Mouse (Mus musculus) hindbrain, embryonic 12.5 days (tissue): ENCODE results near the gene Bst2. TPM values are rescaled to one million over a fixed set of nuclear protein-coding genes. Genes with fewer than 3 reads are reported as not detected.
A peak's percentile ranks its signal among the peaks of the same experiment; 100 is the strongest.
"Not testable (repeated sequence)": the region's sequence is repeated elsewhere in the genome, so short reads cannot be mapped to it uniquely, and the experiment has no call there.

ENCODE experiments used
- ATAC-seq: fragments of 200-750 bp; cut with Nextera tagmentation; 2 replicates; pipeline ENCODE4 v1.8.0; 2017; ENCODE audit warnings: moderate TSS enrichment; ENCODE audit not compliant: low FRiP score
- H3K27ac ChIP-seq: fragments of 300-500 bp; sonication (generic); 2 replicates; pipeline ENCODE4 v1.5.1; 2016; ENCODE audit warnings: mild to moderate bottlenecking
- H3K27me3 ChIP-seq: fragments of 300-500 bp; sonication (generic); 2 replicates; pipeline ENCODE4 v1.6.1; 2016; ENCODE audit warnings: mild to moderate bottlenecking
- H3K36me3 ChIP-seq: fragments of 300-500 bp; sonication (generic); 2 replicates; pipeline ENCODE4 v1.6.1; 2016; ENCODE audit warnings: mild to moderate bottlenecking
- H3K4me1 ChIP-seq: fragments of 300-500 bp; sonication (generic); 2 replicates; pipeline ENCODE4 v1.6.1; 2016
- H3K4me2 ChIP-seq: fragments of 300-500 bp; sonication (generic); replicated peaks from 2 replicates; pipeline ENCODE4 v1.6.1; 2016; ENCODE audit warnings: mild to moderate bottlenecking
- H3K4me3 ChIP-seq: fragments of 300-500 bp; sonication (generic); 2 replicates; pipeline ENCODE4 v1.5.1; 2016; ENCODE audit warnings: mild to moderate bottlenecking
- H3K9ac ChIP-seq: fragments of 300-500 bp; sonication (generic); 2 replicates; pipeline ENCODE4 v1.6.1; 2016; ENCODE audit warnings: mild to moderate bottlenecking, moderate library complexity
- H3K9me3 ChIP-seq: fragments of 300-500 bp; sonication (generic); replicated peaks from 2 replicates; pipeline ENCODE4 v1.6.1; 2016; ENCODE audit warnings: mild to moderate bottlenecking
- WGBS: fragments of 180-500 bp; shearing (Covaris S2); methylation state at CpG from one replicate; pipeline ENCODE4 v1.1.7; 2016; 5-methylcytosine and 5-hydroxymethylcytosine counted together
- polyA plus RNA-seq: library from polyadenylated mRNA; unstranded; fragments of >200 nt; fragmentation: Nextera tagmentation; extraction: Ambion mirVana; gene quantifications from 2 replicates; pipeline ENCODE4 v1.2.1, GENCODE M21; 2016

Gene Bst2
- polyA plus RNA-seq, 1 experiment from 2014 or later: 12.9 TPM

DNA sequence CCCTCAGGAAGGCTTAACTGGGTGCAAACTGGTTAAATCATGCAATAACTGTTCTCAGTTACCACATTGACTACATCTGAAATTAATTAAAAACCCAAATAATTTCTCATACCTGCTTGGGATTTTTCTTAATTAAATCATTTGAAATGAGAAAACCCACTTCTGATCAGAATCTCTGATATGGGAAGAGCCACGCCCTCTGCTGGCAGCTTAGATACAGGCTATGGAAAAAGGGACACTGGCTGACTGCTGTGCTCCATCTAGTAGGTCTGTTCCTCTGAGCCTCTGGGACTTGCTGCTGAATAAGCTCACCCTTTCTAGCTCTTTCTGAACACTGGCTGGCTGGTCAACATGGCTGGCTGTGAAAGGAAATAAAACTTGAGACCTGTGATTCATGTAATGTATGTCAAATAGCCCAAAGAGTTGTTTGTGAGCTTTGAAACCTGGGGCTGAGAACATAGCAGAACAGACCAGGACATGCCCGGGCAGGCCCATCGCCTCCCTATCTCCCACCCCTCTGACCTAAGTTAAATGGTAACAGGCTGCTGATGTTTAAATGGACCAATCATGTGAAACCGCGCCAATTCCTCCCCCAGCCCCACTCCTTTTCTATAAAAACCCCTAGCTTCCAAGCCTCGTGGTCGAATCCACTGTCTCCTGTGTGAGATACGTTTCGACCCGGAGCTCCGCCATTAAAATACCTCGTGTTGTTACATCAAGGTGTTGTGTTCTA is 6.4 kb downstream of the Bst2 start:
- not testable (repeated sequence) for ATAC-seq, H3K4me2 ChIP-seq, H3K9ac ChIP-seq, H3K27ac ChIP-seq, H3K4me3 ChIP-seq, H3K36me3 ChIP-seq, H3K4me1 ChIP-seq, H3K9me3 ChIP-seq
- peaks cover 34% of the 10 kb centered on the region for H3K27me3 ChIP-seq
- WGBS: 74% methylated on average over 6 of the region's 12 CpGs

DNA sequence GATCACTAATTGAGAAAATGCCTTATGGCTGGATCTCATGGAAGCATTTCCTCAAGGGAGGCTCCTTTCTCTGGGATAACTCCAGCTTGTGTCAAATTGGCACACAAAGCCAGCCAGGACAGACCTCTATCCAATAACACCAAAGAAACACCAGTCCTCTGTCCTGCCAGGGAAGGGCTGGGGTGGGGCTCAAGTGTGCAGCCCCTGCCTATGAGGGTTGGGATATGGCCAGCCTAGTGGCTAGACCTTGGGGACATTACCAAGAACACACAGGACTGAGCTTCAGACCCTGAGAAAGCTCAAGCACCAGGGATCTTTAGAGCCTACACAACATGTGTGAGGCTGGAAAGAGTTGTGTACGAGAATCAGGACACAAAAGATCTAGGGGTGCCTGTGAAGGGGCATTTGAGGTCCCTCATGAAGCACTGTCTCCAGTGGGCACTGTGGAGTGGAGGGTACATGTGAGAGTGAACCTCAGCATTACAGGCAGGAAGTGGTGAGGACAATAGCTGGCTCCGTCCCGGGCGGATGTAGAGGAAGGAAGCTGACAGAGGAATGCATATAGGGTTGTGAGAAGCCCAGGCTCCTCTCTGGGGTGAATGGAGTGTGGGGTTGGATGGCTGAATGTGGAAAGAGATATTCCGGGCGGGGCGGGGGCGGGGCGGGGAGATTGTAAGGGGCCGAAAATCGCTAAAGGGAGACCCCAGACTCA is 8.7 kb downstream of the Bst2 start:
- 82% methylated on average over 11 of the region's 11 CpGs for WGBS
- ATAC-seq: no peak
- no peak overlapping the region for H3K27ac ChIP-seq

GRCm38 (mm10) chr8:71527162-71527870 is 9.9 kb downstream of the Bst2 start:
- peaks cover 56% of the 10 kb centered on the region for H3K27me3 ChIP-seq
- no peak overlapping the region for H3K4me3 ChIP-seq
- H3K9ac ChIP-seq: no peak overlapping the region
- 29% methylated on average over 3 of the region's 3 CpGs for whole genome bisulfite sequencing
- H3K36me3 ChIP-seq: no peaks in the 10 kb centered on the region
- H3K4me1 ChIP-seq: peaks cover 16% of the 10 kb centered on the region
- no peak for ATAC-seq
- H3K9me3 ChIP-seq: no peaks in the 10 kb centered on the region
- no peak overlapping the region for H3K4me2 ChIP-seq
- no peak overlapping the region for H3K27ac ChIP-seq

More for the DNA sequence above, 8.7 kb downstream of the Bst2 start:
- Histone ChIP-seq H3K27me3 (peaks cover 53% of the 10 kb centered on the region), H3K9ac (no peak overlapping the region), H3K4me1 (peaks cover 16% of the 10 kb centered on the region), H3K36me3 (no peaks in the 10 kb centered on the region), H3K4me2 (no peak overlapping the region), H3K9me3 (no peaks in the 10 kb centered on the region), H3K4me3 (no peak overlapping the region)

- no peak overlapping the region for H3K4me2 ChIP-seq
- peaks cover 56% of the 10 kb centered on the region for H3K27me3 ChIP-seq
- no peak for ATAC-seq
- H3K36me3 ChIP-seq: no peaks in the 10 kb centered on the region
- no peak overlapping the region for H3K4me3 ChIP-seq
- peaks cover 18% of the 10 kb centered on the region for H3K4me1 ChIP-seq
- H3K9me3 ChIP-seq: no peaks in the 10 kb centered on the region
- no peak overlapping the region for H3K9ac ChIP-seq
- WGBS: 1% methylated on average over 6 of the region's 6 CpGs
- H3K27ac ChIP-seq: no peak overlapping the region
Measured at GRCm38 (mm10) chr8:71526272-71526671, 11.0 kb downstream of the Bst2 start.

DNA sequence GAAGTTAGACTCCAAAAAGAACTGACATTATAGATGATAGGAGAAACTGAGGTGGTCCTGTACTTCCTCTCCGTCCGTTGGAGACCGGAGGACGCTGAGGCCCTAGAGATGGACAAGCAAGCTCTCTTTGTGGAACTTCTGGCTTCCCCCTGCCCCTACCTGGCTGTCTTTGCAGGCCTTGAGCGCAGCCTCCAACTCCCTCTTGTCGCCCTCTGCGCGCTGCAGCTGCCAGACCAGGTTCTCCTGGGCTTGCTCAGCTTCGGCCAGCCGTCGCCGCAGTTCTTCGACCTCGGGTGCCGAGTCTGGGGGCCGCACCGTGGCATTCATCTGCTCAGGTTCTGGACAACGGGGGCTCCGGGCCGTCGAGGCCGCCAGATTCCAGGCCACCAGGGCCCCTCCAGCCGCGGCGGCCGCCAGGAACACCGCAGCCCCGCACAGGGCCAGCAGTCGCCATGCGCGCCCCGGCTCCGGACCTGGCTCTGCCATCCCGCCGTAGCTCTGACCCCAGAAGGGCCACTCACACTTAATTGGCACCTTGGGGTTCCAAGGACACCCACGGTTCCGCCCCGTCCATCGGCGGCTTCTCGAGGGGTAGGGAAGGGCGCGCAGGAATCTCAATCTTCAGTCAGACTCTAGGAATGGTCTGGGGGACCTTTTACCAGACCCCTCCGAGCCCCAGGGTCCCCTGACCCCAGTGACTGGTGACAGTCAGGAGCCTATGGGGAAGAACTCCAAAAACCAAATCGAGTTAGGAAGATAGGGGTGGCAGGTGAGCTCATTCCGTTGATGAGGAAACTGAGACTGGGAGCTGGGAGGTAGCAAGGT is 11.8 kb downstream of the Bst2 start, which contains the start of gene Ccdc194:
TSS of gene Ccdc194 (minus strand) at position 486 of the 825 bp plus-strand sequence.
- Histone ChIP-seq H3K9ac (no peak within 1 kb of the TSS), H3K4me3 (peak within 1 kb of the TSS; percentile 12; the same call in 1 of the 2 replicates), H3K27ac (no peak within 1 kb of the TSS), H3K4me2 (peak within 1 kb of the TSS; percentile 22; the same call in 1 of the 2 replicates), H3K27me3 (peaks cover 56% of the 10 kb centered on the region), H3K9me3 (no peaks in the 10 kb centered on the region), H3K36me3 (no peaks in the 10 kb centered on the region), H3K4me1 (peaks cover 18% of the 10 kb centered on the region)
- 4% methylated on average over 46 of the region's 46 CpGs for WGBS
- no peak for ATAC-seq

GRCm38 (mm10) chr8:71521634-71522033 is 15.6 kb downstream of the Bst2 start:
- H3K36me3 ChIP-seq: no peaks in the 10 kb centered on the region
- no peak overlapping the region for H3K4me3 ChIP-seq
- 6% methylated on average over 17 of the region's 17 CpGs for WGBS
- peaks cover 36% of the 10 kb centered on the region for H3K27me3 ChIP-seq
- H3K4me1 ChIP-seq: peaks cover 23% of the 10 kb centered on the region
- no peak overlapping the region for H3K9ac ChIP-seq
- ATAC-seq: peak; percentile 65
- no peak overlapping the region for H3K27ac ChIP-seq
- H3K4me2 ChIP-seq: no peak overlapping the region
- H3K9me3 ChIP-seq: no peaks in the 10 kb centered on the region

DNA sequence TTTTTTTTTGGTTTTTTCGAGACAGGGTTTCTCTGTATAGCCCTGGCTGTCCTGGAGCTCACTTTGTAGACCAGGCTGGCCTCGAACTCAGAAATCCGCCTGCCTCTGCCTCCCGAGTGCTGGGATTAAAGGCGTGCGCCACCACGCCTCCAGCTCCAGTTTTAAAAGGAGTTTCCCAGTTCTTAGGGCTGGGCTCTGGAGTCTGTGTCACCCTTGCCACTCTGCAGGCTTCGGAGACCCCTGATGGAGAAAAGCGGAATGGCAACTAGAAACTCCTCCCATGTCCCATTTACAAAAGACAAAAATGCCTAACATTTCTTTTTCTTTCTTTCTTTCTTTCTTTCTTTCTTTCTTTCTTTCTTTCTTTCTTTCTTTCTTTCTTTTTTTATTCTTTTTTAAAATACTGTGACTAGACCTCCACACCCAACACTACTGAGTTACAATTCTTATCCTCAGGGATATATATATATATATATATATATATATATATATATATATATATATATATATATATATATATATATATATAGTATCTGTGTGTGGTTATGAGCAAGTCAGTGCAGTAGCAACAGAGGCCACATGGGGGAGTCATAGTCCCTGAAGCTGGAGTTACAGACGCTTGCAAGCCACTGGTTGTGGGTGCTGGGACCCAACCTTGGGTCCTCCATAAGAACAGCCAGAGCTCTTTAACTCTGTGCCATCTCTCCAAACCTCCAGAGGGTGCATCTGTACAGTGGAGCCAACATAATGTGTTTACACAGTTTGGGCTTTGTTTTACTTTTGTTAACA is 18.0 kb downstream of the Bst2 start:
- H3K27ac ChIP-seq, H3K36me3 ChIP-seq, ATAC-seq, H3K4me2 ChIP-seq, H3K9ac ChIP-seq, H3K4me3 ChIP-seq, H3K9me3 ChIP-seq: not testable (repeated sequence)
- H3K27me3 ChIP-seq: peaks cover 12% of the 10 kb centered on the region
- WGBS: 48% methylated on average over 8 of the region's 10 CpGs
- H3K4me1 ChIP-seq: peaks cover 11% of the 10 kb centered on the region

GRCm38 (mm10) chr8:71516786-71517185 is 20.5 kb downstream of the Bst2 start:
- Histone ChIP-seq H3K9me3 (no peaks in the 10 kb centered on the region), H3K4me3 (no peak overlapping the region), H3K27me3 (peaks cover 2% of the 10 kb centered on the region; the same call in 1 of the 2 replicates), H3K36me3 (no peaks in the 10 kb centered on the region), H3K4me1 (peaks cover 11% of the 10 kb centered on the region), H3K4me2 (no peak overlapping the region), H3K9ac (no peak overlapping the region), H3K27ac (no peak overlapping the region)
- ATAC-seq: no peak
- 9% methylated on average over 6 of the region's 6 CpGs for WGBS

- WGBS: 67% methylated on average over 5 of the region's 5 CpGs
- peaks cover 9% of the 10 kb centered on the region for H3K4me1 ChIP-seq
- ATAC-seq: no peak
- H3K9ac ChIP-seq: no peak overlapping the region
- no peaks in the 10 kb centered on the region for H3K36me3 ChIP-seq
- H3K27me3 ChIP-seq: peaks cover 15% of the 10 kb centered on the region; the same call in 1 of the 2 replicates
- no peak overlapping the region for H3K4me2 ChIP-seq
- H3K4me3 ChIP-seq: no peak overlapping the region
- no peaks in the 10 kb centered on the region for H3K9me3 ChIP-seq
- no peak overlapping the region for H3K27ac ChIP-seq
Measured at GRCm38 (mm10) chr8:71515043-71515442, 22.2 kb downstream of the Bst2 start.

DNA sequence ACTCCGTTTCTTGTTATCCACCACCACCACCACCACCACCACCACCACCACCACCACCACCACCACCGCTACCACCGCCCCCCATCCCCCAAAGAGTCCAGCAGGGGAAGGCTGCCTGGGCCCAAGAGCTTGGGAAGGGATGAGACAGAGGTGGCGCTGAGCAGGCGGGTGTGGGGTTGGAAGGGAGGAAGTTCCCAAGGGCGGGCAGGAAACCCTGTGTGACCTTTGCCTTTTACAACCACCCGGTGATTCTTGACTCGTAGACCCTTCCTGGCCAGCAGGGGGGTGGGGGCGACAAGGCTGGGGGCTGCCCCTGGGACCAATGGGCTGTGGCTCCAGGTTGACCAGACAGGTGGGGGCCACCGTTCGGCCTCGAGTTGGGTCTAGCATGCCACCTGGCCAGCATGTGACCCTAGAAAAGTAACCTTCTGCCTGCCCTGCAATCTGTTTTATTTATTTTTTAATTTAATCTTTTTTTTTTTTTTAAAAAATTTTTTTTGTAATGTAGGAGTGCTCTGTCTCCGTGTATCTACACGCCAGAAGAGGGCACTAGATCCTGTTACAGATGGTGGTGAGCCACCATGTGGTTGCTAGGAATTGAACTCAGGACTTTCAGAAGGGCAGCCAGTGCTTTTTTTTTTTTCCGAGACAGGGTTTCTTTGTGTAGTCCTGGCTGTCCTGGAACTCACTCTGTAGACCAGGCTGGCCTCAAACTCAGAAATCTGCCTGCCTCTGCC is 24.1 kb downstream of the Bst2 start:
- no peak for ATAC-seq
- no peak overlapping the region for H3K9ac ChIP-seq
- H3K27me3 ChIP-seq: peaks cover 32% of the 10 kb centered on the region
- 64% methylated on average over 14 of the region's 15 CpGs for WGBS
- H3K4me1 ChIP-seq: peaks cover 9% of the 10 kb centered on the region
- no peak overlapping the region for H3K27ac ChIP-seq
- H3K36me3 ChIP-seq: no peaks in the 10 kb centered on the region
- no peak overlapping the region for H3K4me3 ChIP-seq
- no peaks in the 10 kb centered on the region for H3K9me3 ChIP-seq
- H3K4me2 ChIP-seq: no peak overlapping the region

DNA sequence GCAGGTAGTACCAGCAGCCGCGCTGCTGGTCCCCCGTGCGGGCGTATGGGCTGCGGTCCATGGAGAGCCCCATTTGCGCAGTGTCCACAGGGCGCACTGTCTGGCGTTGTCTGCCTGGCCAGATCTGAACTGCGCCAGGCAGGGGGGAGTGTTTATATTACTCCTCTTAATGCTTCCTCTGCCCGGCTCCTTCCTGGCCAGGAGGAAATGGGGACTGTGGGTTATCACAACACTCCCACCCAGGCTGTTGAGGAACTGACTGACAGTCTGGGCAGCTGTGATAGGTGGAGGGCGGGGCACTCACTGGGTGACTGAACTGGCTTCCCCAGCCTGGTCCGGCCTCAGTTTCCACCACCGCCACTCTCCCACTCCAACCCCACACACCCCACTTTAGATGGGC is 25.6 kb downstream of the Bst2 start, which contains the start of gene Plvap:
TSS of gene Plvap (minus strand) at position 109 of the 400 bp plus-strand sequence.
- Histone ChIP-seq H3K4me3 (no peak within 1 kb of the TSS), H3K27me3 (peaks cover 48% of the 10 kb centered on the region)

More for the DNA sequence above, 25.6 kb downstream of the Bst2 start, which contains the start of gene Plvap:
- Histone ChIP-seq H3K9ac (no peak within 1 kb of the TSS), H3K36me3 (no peaks in the 10 kb centered on the region), H3K27ac (no peak within 1 kb of the TSS), H3K9me3 (no peaks in the 10 kb centered on the region), H3K4me2 (no peak within 1 kb of the TSS), H3K4me1 (peaks cover 8% of the 10 kb centered on the region)
- no peak for ATAC-seq
- 59% methylated on average over 14 of the region's 14 CpGs for WGBS
